Mouse (Mus musculus): ENCODE results near the gene Pou3f3. TPM values are rescaled to one million over a fixed set of nuclear protein-coding genes. Genes with fewer than 3 reads are reported as not detected.

The Pou3f3 gene
- not detected in 2 replicates for total RNA-seq (2014; fragmentation: Nextera tagmentation)
- total RNA-seq (2017): not detected in 2 replicates

DNA sequence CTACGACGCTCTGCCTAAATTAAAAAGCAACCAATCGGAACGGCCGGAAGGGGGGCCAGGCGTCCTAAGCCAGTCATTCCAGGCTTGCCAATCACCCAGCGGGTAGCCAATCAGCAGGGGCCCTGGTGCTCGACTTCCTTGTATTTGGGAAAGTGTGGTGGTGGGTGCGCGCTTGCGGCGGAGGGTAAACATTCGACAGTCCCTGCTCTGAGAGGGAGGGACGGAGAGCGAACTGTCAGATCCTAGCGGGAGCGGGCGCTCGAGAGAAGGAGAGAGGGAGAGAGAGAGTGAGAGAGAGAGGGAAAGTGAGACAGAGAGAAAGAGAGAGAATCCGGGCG is at the start of gene Pou3f3:
Gene Pou3f3 (plus strand): TSS at position 191 of the 338 bp plus-strand sequence.
- ATAC-seq (replicated peaks; ENCODE audit: poor library complexity, severe bottlenecking): no peak

DNA sequence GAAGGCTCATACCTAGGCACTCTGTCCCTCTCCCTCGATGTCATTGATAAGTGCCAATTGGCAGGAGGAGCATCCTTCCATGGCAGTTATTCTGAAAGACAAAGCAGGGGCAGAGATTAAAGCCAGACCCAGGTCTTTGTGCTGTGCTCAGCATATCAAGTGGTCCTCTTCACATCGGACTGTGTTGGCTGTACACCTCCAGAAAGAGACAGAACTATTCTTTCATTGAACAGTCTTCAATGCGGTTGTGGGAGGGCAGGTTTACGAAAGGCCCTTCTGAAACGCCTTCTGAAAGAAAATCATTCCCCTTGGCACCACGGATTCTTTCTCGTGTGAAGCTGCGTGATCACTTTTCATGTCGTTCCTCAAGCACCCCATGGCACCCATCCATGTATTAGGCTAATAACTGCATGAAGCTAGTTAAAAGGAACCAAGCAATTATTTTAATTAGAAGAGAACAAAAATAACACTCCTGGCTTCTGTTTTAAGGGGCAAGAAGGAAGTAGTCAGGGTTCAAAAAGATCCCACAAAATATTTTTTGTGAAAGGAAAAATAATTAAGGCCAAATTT is 47.1 kb upstream of the Pou3f3 start:
- ATAC-seq (replicated peaks; ENCODE audit: poor library complexity, severe bottlenecking): no peak

DNA sequence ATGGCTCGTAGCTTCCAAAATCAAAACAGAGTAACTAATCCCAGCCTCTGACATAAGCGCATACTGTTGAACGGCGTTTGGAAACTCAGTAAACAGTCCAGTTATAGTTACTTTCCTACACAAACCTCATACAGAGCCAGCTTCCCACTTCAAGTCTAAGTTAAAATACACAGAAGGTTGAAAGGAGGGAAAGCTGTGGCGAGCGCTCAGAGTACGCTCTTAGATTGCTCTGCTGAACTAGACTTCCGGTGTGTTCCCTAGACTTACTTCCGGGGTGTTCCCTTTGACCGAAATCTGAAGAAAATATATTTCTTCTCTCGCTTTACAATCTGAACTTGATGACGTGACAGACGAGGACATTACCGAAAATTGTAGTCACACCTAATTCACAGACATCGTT is 44.1 kb upstream of the Pou3f3 start:
- ATAC-seq (replicated peaks; ENCODE audit: poor library complexity, severe bottlenecking): no peak

DNA sequence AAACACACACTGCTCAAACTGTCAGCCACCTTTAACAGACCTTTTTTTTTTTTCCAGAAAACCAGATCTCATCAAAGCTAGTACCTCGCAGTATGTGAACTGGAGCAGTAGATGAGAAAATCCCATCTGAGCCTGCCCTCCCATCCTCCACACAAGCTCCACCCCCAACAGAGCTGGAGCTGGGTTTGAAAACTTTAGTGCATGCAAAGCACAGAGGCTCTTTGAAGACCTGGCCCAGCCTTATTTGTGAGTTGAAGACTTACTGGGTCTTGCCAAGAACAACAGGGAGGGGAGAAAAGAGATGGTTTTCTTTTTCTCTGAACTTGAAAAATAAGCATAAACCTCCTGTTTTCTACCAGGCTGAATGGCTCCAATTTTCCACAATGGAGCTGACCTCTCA is 28.0 kb upstream of the Pou3f3 start:
- ATAC-seq (replicated peaks; ENCODE audit: poor library complexity, severe bottlenecking): no peak

DNA sequence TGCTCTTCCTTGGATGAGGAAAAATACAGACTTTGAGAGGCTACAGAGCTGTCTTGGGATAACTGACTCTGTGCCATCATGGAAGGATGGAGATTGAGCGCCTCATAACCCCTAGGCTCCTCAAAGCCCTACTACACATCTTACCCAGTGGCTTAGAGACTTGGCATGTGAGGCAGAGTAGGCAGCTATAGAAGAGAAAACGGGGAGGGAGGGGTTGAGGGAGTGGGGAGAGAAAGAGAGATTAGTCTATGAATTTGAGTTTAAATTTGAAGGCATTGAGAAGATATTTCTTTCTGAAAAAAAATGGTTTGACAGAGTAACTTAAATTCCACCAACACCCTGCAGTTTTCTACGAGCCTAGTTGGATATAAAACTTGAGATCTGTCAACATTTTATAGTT is 14.9 kb upstream of the Pou3f3 start:
- ATAC-seq (replicated peaks; ENCODE audit: poor library complexity, severe bottlenecking): no peak

DNA sequence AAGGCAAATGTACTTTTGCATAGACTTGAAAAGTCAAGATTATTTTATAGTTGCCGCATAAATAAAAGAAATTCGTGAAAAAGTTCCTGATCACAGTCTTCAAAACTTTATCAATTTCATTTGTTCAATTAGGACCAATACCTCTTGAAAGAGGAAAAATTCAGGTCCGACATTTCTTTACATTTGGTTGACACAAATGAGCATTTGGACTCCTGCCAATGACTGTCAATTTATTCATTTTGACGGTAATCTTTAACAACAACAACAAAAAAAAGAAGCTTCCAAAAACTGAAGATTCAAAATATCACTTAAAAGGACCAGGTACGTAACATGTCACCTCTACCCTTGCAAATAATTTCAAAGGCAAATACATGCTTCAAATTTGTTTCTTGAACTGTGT is 13.8 kb upstream of the Pou3f3 start:
- no peak for ATAC-seq (replicated peaks; ENCODE audit: poor library complexity, severe bottlenecking)

DNA sequence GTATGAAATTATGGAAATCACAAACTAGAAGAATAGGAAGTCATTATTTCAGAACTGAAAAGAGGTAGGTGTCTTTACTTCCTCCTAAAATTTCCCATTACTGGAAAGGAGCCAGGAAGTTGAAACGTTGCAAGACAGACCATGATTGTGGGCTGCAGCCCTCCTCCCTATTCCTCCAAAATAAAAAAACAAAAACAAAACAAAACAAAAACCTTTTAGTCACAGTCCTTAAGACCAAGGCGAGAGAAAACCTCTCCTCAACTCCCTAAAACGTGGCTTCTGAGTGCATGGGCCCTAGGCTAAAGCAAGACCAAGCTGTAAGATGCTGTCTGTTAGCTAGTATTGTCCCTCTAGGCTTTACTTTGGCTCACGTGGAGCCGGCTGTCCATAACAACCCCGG is 11.7 kb upstream of the Pou3f3 start:
- ATAC-seq (replicated peaks; ENCODE audit: poor library complexity, severe bottlenecking): no peak

DNA sequence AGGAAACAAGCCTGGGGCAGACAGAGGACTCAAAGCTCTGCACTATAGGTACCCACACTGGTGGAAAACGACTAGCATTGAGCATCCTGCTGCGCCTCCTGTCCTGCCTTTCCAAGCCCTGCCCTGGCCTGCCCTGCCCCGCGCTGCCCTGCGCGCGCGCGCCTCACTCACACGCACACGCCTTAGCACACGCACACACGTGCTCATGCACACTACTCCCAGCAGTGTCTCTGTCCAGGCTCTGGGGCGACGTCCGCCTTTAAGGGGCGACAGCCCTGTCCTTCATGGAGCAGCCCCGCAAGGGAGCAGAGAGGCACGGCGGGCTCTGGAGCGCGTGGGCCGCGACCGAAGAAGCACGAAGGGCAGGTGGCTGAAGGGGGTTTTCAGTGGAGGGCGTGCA is 11.2 kb upstream of the Pou3f3 start:
- ATAC-seq (replicated peaks; ENCODE audit: poor library complexity, severe bottlenecking): no peak

DNA sequence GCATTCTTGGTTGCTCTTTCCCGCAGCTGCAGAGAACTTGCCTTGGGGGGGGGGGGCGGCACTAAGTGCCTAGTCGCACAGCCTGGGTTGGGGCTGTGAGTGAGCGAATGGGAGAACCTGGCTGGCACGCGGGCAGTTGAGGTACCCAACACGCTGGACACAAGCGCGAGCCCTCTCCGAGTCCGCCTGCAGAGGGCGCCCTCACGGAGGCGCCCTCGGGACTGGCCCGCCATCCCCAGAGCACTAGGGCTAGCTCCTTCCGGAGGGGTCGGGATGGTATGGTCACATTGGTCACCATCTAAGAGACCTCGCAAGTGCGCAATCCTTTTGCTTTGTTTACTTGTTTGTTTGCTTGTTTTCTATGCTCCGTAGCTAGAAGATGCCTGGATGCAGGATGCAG is 10.8 kb upstream of the Pou3f3 start:
- no peak for ATAC-seq (replicated peaks; ENCODE audit: poor library complexity, severe bottlenecking)

DNA sequence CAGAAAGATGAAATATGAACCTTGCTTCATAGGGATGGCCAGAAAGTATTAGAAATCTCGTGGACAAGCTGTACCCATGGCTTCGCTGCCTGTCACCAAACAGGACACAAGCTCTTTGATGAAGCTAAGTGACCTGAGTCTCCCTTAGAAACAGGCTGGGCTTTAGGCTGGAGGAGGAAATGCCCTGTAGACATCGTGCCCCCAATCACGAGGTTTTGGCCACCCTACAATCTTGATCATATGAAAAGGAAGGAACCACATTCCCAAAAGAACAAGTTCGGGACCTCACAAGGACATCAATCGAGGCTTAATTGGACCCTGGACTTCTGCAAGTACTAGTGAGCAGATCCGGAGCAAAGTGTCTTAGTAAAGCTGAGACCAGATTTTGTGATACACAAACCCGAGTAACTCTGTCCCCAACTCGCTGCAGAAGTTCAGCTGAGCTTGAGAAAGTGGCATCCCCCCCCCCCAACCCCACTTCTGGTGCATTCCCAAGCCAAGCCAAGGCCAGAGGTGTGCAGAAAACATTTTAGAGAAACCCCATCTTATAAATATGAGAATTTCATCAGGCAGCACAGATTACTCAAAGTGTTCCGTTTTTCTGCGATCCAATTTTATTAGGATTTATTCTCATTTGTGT is 10.1 kb upstream of the Pou3f3 start:
- no peak for ATAC-seq (replicated peaks; ENCODE audit: poor library complexity, severe bottlenecking)

DNA sequence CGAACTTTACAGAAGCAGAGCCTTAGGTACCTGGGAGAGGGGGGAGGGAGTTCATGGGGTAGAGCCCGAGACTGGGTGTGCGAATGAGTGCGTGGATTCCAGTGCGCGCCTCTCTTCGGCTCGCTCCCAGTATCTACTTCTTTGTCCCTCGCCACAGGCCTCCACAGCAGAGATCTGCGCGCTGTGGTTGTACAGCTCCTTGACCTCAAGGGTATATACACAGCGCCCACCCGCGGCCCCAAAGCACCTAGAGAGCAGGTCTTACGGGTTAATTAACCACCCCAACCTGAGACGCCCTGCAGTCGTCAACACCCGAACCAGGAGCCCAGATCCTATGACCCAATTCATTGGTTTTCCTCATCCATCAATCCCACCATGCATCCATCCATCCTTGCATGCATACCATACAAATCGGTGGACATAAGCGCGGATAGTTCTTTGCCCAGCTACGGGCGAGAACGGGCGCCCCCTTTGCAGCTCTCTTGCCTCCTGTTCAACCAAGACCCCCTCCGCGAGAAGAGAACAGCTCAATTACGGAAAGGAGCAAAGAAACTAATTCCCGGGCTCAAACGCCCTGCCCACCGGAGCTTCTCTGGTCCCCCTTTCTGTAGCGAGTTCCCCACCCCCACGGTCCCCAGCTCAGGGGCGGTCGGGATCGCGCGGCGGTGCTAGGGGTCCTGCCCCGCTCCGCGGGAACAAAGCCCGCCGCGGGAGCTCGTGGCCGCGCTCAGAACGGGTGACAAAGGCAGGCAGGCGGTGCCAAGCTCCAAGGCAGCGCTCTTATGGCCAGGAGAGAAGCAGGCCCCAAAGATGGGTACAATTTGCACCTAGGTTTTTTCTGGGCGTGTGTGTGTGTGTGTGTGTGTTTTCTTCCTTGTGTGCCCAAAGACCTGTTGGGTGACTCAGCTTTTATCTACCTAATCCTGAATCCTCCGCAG is 9.1 kb upstream of the Pou3f3 start:
- no peak for ATAC-seq (replicated peaks; ENCODE audit: poor library complexity, severe bottlenecking)

DNA sequence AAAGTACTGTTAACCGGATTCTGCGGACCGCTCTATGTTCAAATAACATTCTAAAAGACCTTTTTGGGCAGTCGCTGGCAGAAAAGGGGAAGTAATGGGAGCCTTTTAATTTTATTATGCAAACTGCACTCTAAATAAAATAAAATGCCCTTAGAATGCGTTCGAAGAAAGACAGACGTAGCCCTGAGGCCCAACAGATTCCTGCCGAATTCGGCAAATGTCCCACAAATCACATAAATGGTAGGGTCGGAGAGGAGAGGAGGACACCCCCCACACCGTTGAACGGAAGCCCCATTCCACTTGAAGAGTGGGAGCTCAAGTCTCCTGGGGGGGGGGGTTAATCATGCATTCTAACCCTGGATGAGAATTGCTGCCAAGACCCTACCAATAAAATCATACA is 8.3 kb upstream of the Pou3f3 start:
- no peak for ATAC-seq (replicated peaks; ENCODE audit: poor library complexity, severe bottlenecking)

DNA sequence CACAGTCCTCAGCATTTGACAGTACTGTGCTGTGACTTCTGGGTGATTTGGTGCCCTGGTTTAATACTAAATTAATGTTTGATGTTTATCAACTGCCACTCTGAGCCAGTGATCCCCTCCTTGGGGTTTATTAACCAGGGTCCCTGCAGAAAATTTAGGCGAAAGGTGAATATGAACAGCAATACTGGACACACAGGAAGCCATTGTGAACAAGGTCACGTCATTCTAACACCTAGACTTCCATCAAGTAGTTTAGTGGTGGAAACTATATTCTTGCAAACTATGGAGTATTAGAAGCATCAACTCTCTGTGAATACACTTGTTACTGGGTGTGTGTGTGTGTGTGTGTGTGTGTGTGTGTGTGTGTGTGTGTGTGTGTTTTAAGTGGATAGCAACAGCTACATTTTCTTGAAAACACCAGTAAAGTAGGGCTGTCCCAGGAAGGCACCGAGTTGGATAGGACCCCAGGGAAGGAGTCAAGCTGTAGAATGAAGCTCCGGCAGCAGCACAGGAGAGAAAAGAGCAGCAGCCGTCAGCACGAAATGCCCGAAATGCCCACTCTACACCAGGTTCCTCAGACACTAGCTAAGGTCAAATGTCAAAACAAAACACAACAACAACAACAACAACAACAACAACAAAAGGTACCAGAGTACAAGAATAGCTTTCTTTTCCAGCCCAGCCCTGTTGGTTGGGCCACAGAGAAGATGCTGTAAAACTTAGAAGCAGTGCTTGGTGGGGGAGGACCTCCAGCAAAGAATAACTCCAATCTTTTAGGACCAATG is 7.6 kb upstream of the Pou3f3 start:
- no peak for ATAC-seq (replicated peaks; ENCODE audit: poor library complexity, severe bottlenecking)

DNA sequence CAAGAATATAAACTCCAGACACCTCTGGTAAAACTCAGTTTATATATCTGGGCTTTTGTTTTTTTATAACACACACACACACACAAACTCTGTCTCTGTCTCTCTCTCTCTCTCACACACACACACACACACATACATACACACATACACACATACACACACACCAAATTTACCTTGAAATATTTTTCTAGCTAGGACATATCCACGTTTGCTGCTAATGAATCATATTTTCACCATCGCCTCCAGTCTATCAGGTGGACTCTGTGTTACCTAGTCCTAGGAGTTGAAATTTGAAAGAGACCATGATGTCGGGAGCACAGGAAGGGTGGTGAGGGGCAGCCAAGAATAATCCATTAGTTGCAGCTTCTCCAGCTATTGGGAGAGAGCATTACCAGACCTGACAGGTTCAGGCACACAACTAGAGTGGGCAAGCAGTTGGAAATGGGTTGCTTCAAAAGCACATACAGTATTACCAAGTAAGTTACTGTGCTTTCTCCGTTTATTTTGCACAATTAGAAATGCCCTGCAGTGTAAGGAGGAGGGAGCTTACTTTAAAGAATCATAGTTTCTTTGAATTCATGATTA is 6.9 kb upstream of the Pou3f3 start:
- no peak for ATAC-seq (replicated peaks; ENCODE audit: poor library complexity, severe bottlenecking)

DNA sequence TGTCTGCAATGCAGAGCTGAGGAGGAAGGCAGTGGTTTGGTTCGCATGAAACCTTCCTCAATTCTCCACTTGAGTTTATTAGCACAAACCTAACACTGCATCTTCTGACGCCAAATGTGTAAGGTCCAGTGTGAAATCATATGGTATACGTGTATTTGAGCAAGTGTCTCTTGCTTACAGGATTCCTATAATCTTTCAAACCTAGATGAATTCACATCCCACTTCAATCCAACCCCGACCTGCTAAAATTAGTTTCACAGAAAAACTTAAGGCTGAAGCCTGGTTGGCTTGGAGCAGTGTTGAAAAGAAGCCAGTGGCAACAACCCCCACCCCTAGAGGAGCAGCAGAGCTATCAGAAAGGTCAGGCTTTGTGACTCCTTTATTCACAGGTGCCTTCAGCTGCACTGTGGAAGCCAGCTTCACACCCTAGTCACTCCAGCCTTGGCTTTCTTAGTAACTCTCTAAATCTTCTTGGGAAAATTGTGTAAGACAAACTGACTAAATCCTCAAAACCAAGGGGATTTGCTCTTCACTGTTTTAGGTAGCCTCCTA is 5.5 kb upstream of the Pou3f3 start:
- ATAC-seq (replicated peaks; ENCODE audit: poor library complexity, severe bottlenecking): no peak

DNA sequence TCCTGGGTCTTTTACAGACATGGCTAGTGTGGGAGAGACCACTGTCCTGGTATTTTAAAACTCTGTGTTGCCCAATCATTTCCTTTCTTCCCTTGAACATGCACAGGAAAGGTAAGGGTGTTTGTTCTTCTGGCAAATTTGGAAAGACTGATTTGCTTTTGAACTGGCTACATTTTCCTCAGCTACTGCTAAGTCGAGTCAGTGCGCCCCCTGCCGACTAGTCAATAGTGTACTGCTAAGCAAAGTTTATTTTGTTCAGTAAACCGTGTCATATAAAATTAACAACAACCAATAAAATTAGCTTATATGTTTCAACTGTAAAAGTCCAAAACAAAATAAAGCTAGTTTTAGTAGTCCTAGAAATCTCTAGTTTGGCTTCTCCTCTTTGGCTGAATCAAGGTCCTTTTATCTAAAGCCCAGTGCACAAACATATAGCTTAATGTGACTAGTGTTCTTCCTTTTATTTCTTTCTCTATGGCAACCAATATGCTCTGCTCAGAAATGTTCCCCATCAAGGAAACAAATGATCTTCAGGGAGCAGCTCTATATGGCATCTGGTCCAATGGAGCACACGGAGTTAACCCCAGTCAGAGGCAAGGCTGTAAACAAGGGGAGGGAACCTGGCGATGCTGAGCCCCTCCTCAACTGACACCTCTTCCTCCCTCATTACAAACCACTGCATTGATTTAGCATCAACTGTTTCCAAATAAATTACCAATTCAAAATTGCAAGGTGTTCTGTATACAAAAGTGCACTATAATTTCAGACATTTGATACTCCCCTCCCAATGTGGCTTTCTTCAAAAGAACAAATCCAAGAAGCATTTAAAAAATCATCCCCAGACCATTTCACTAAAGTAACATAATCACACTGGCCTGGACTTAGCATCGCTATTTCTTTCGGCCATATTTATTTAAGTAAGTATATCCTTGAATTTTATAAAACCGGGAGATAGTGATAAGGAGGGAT is 4.1 kb upstream of the Pou3f3 start:
- no peak; the same call in 1 of the 2 replicates for ATAC-seq (replicated peaks; ENCODE audit: poor library complexity, severe bottlenecking)

DNA sequence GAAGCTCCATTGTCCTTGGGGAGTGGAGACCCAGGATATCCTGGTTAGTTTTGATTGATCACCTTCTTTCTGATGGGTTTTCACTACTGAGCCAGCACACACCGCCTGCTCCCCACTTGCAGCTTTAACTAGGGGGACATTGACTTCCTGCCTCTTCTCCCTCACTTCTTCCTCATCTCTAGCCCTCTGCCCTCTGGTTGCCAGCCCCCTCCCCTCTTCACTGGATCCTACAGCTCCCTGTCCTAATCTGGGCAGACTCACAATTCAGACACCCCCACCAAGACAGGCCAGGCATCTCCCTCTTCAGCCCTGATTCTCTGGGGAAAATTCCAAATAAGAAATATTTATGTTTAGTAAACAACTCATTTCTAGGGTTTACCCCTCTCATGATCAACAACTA is 3.3 kb upstream of the Pou3f3 start:
- ATAC-seq (replicated peaks; ENCODE audit: poor library complexity, severe bottlenecking): no peak

DNA sequence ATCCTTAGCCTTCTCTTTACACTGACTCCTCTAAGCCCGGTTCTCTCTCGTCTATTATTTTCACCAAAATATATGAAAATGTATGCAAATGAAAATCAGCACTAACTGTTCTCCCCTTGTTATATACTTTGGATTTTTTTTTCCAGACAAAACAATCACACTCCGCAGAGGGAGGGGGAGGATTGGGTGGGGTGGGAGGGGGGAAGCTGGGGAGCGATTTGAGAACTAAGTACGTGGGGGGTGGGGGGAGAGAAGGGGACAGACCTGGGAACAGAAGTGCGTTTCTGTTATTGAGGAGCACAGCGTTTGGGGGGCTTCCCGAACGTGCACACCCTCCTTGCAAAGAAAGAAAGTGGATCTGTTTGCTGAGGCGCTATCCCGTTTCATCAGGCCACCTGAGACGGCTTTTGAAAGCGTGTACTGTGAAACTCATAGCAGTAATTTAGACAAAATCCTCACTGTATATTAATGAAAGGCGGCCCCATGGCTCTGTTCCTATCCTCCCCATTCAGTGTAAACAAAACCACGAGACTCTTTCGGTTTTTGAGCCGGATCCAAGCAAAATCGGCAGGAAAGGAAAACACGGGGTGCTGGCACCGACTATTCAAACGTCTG is 2.4 kb upstream of the Pou3f3 start:
- ATAC-seq (replicated peaks; ENCODE audit: poor library complexity, severe bottlenecking): no peak

DNA sequence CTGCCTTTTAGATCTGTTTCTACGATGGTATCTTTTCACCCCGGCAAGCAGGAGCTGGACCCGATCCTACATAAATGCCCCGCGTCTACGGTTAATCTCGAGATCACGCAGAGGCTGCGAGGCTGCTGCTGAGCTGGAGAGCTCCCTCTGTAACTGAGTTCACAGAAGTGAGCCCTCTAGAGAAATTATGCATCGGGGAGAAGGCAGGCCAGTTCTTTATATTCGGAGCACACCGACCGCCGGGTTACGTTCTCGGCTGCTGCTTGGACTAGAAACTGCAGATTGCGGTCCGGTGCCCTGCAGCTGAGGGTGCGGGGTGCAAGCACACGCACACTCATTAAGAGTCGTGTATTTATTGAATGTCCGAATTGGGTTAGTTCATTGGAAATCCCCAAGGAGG is 1.7 kb upstream of the Pou3f3 start:
- no peak for ATAC-seq (replicated peaks; ENCODE audit: poor library complexity, severe bottlenecking)

Measured in granulocyte monocyte progenitor cell, adult 5-6 weeks (primary cell).